Mouse (Mus musculus) adrenal gland, postnatal 10 days (tissue): ENCODE data around the gene Csrnp2. TPM values are rescaled to one million over a fixed set of nuclear protein-coding genes. Genes with fewer than 3 reads are reported as not detected.
"Not testable (repeated sequence)": the region's sequence is repeated elsewhere in the genome, so short reads cannot be mapped to it uniquely, and the experiment has no call there.

Source experiments
- DNase-seq: peaks from one replicate; pipeline ENCODE4 v3.0.0; 2021; ENCODE audit warnings: mixed read lengths
- long read RNA-seq, 2 experiments: library from polyadenylated mRNA; stranded (forward); transcript quantifications; one replicate each; pipeline ENCODE4 v2.0.0; 2021
- total RNA-seq, 2 experiments: library from RNA; stranded (reverse); gene quantifications; 2 replicates each; pipeline ENCODE4 v1.2.3; 2021

Csrnp2 gene
- 1 to 10 TPM; 4.4 to 5.5 TPM for total RNA-seq
- long read RNA-seq, experiment 1, full-length matches to known transcripts, result 1 of 5 reads
- long read RNA-seq, experiment 1, partial matches to known transcripts, result 0 of 5 reads
- long read RNA-seq, experiment 1, other reads (novel, unspliced or antisense), result 4 of 5 reads
- long read RNA-seq, experiment 2, full-length matches to known transcripts, result 2 of 5 reads
- long read RNA-seq, experiment 2, partial matches to known transcripts, result 3 of 5 reads
- long read RNA-seq, experiment 2, other reads (novel, unspliced or antisense), result 0 of 5 reads

- peak; percentile 96 for DNase-seq
These were observed at the start of gene Csrnp2 for GRCm38 (mm10) chr15:100495102-100495501. TSS of gene Csrnp2 (minus strand) at chr15:100495488.

DNA sequence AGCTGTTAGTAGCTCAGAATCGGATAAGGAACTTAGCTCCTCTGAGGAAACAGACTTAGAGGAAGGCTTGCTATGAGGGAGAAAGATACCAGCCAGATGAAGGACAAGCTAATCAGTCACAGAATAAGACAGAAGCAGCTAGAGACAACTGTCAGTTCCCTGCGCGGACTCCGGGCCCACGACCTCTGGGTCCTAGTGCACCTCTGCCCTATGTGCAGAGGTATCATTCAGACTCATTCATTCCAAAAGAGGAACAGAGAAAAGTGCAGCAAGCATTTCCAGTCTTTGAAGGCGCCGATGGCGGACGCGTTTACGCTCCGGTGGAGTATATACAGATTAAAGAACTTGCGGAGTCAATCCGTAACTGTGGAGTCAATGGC is 48.4 kb upstream of the Csrnp2 start:
- DNase-seq, result not testable (repeated sequence)

- DNase-seq, result not testable (repeated sequence)
These were observed 47.8 kb upstream of the Csrnp2 start for GRCm38 (mm10) chr15:100542876-100543650.

GRCm38 (mm10) chr15:100541426-100541825 is 46.1 kb upstream of the Csrnp2 start:
- DNase-seq, result no peak

DNA sequence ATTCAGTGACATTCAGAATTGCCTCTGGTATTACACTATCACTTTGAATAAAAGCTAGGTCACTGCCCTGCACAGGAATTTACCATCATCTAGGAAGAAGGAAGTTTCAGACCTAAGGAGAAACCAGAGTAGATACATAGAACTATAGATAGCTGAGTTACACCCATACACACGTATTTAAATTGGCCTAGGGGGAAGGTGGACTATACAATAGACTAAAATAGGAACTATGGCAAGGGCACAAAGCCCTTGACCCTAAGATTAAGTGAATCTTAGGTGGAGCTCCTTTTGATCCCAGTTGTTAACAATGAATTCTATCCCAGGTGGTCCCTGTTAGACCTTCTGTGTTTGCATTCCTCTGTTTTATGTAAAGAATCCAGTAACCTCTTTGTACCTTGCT is 45.7 kb upstream of the Csrnp2 start:
- DNase-seq, result not testable (repeated sequence)

- DNase-seq, result no peak
These were observed 44.1 kb upstream of the Csrnp2 start for GRCm38 (mm10) chr15:100539411-100539810.

DNA sequence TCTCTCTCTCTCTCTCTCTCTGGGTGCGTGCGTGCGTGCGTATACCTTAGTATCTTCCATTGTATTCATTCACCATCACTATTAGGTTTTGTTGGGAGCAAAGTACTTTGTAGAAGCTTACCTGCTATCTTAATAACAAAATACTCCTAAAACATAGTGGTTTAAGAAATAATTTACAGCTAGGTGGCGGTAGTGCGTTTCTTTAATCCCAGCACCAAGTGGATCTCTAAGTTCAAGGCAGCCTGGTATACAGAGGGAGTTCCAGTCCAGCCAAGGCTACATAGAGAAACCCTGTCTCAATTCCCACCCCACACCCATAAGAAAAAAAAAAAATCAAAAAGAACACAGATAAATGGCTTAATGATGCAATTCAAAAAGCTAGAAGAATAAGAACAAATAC is 42.6 kb upstream of the Csrnp2 start:
- peak; percentile 33 for DNase-seq

GRCm38 (mm10) chr15:100527900-100528299 is 32.6 kb upstream of the Csrnp2 start:
- DNase-seq, result no peak

GRCm38 (mm10) chr15:100525405-100525804 is 30.1 kb upstream of the Csrnp2 start:
- no peak for DNase-seq

GRCm38 (mm10) chr15:100520306-100520705 is 25.0 kb upstream of the Csrnp2 start:
- no peak for DNase-seq

- DNase-seq, result no peak
These were observed 19.8 kb upstream of the Csrnp2 start for GRCm38 (mm10) chr15:100515121-100515520.

DNA sequence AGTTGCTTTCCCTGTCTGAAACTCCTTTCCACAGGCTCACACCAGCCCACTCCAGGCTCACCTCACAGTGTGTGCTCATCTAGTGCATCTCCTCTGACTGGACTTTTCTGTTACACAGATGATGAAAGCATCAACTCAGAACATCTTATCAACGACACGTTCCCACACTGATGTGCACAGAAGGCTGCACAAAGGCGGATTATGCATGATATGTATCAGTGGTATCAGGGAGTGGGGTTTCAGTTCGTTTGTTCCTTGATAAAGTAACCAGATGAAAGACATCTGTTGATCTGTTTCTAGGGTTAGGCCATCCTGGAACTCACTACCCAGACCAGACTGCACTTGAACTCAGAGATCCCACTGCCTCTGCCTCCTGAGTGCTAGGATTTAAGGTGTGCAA is 18.1 kb upstream of the Csrnp2 start:
- DNase-seq, result no peak

DNA sequence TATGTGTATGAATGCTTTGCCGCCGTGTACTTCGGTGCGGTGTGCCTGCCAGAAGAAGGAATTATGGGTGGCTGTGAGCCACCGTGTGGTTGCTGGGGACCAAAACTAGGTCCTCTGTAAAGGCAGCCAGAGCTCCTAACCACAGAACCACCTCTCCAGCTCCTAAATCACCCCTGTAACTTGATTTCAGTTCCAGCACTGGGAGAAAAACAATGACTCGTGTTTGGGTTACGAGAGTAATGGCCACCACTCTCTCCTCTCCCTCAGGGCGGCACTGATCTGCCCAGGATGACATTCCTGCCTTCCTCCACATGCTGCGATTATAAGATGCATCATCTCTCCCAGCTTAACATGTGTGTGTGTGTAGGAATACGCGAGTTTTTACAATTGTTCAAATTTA is 14.8 kb upstream of the Csrnp2 start:
- DNase-seq, result no peak

GRCm38 (mm10) chr15:100508454-100509167 is 13.3 kb upstream of the Csrnp2 start:
- DNase-seq, result no peak

- DNase-seq, result not testable (repeated sequence)
These were observed 4.2 kb upstream of the Csrnp2 start for GRCm38 (mm10) chr15:100499506-100499905.

- DNase-seq, result peak; percentile 61
These were observed 641 bp downstream of the Csrnp2 start for GRCm38 (mm10) chr15:100494647-100495046.

DNA sequence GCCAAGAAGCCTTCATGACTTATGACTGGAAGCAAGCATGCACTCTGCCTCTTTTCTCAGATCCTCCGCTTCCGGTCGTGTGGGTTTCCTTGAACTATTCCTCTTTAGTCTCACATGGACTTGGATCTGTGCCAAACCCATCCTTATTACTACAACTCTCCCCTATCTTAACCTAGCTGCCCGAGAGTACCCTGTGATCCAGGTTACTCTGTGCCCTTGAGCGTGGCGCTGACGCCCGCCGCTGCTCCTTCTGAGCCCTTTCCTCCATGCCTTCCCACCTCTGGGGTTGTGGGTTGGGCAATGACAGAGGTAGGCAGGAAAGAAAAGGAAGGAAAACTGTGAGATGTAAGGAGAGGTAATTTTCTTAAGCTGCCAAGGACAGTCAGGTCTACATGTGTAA is 3.3 kb downstream of the Csrnp2 start:
- no peak for DNase-seq

DNA sequence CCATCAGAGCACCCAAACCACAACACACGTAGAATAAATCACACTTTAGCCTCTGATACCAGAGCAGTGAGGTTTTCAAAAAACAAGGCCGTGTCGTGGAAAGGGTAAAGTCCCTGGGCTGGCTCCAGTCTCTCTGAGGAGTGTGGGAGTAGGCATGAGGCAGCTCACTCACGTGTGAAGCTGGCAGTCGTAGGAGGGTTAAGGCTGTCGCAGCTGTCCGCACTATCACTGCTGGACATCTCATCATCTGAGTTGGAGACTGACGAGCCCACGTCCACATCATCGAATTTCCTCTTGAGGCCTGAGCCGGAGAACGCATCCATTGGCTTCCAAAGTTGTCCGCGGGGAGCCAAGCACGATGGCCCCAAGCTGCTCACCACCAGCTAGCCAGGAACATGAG is 6.0 kb downstream of the Csrnp2 start:
- DNase-seq, result no peak

DNA sequence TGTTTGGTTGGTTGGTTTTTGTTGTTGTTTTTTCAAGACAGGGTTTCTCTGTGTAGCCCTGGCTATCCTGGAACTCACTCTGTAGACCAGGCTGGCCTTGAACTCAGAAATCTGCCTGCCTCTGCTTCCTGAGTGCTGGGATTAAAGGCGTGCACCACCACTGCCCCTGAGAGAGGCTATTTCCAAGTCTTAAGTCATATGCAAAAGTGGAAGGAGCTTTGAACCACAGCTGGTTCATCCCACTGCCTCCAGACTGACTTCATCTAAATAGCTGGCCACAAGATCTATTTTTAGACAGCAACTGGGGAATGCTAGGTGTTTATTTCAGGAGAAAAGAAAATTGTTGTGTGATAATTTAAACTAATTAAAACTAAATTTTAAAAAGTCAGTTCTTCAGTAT is 7.0 kb downstream of the Csrnp2 start:
- not testable (repeated sequence) for DNase-seq

DNA sequence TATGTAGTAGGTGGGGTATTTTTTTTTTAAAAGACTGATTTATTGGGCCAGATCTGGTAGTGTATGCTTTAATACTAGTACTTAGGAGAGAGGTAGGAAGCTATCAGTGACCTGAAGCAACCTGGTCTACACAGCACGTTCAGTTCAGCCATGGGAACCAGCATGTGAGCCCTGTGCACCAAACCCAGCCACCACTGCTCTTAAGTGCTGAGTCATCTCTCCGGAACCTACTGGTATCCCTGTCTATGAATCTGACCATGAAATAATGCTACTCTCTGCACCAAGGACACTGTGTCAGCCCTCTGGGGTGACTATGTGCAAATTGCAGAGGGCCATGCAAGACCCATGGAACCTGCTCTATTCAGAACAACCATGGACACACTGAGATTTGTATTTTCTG is 8.2 kb downstream of the Csrnp2 start:
- no peak for DNase-seq

GRCm38 (mm10) chr15:100486450-100486849 is 8.8 kb downstream of the Csrnp2 start:
- DNase-seq, result no peak

GRCm38 (mm10) chr15:100485576-100485975 is 9.7 kb downstream of the Csrnp2 start:
- DNase-seq, result peak; percentile 73

DNA sequence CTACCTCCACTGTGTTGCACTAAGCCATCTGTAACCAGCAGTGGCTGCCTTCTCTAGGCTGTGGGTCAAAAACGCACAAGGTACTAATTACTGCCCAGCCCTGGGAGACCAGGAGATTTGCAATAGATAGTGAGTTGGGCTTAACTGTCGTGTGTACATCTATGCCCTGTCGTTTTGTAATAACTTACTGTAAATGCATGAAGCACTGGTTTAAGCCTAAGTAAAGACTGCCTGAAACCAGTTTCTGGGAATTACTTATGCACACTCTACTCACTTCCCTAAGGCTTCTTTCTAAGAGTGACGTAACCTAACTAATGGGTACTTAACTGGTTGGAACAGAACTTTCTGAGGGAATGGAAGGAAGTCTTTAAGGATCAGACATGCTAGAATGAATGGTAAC is 16.4 kb downstream of the Csrnp2 start:
- DNase-seq, result no peak
